Mouse (Mus musculus): Measurements from ENCODE around the gene Olfr1282. TPM values are rescaled to one million over a fixed set of nuclear protein-coding genes. Genes with fewer than 3 reads are reported as not detected.
"Not testable (repeated sequence)": the region's sequence is repeated elsewhere in the genome, so short reads cannot be mapped to it uniquely, and the experiment has no call there.

Olfr1282 gene
- total RNA-seq (2021): not detected
- long read RNA-seq: 0 reads

DNA sequence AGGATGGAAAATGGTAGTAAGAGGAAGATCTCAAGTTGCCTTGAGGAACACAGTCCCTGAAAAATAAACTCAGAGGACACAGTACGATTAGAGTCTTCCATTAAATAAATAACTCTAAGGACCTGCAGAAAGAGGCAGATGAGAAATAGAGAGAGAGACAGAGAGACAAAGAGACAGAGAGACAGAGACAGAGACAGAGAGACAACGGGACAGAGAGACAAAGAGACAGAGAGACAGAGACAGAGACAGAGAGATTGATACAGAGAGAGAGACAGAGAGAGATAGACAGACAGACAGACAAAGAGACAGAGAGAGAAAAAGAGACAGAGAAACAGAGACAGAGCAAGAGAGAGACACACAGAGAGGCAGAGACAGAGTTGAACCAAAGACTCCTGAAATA is at the start of gene Olfr1282:
Gene Olfr1282, minus strand, starts transcription at position 101 of the 400 bp plus-strand sequence.
- DNase-seq (ENCODE audit: low spot score in 2 of 2): no peak

DNA sequence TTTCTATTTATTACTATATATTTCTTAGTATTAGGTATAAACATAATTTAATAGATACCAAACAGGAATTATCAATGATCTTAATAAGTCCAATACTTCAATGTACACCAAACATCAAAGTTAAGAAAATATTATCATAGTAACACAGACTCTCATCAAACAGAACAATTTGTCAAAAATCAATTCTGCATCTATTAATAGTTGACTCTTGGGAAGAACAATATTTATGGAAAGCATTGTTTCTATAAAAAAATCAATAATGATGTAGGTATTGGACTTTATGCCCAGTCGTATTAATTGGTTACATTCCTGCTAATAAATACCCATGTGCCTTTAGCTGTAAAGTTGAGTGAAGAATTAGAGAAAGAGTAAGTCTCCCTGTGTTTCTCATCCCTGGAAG is 39.3 kb upstream of the Olfr1282 start, which contains the start of gene Olfr1284:
Gene Olfr1284, plus strand, starts transcription at position 301 of the 400 bp plus-strand sequence.
- DNase-seq (ENCODE audit: low spot score in 2 of 2): no peak

DNA sequence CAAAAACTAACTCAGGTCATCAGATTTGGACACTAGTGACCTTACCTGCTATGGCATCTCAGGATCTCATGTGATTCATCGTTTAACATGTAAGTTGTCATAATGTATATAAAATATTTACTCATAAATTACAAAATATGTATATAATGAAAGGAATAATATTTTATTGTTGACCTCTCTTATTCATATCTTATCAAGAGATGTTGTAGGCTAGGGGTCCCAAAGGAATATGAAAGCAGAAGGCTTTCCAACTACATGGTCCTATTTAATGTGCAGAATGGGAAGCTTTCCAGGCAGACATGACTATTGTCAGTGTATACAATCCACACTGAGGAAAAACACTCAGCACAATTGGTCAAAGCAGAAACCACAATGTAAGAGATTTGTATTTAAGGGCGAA is 30.6 kb upstream of the Olfr1282 start, which contains the start of gene Olfr1283:
Gene Olfr1283, plus strand, starts transcription at position 301 of the 400 bp plus-strand sequence.
- DNase-seq (ENCODE audit: low spot score in 2 of 2): no peak

DNA sequence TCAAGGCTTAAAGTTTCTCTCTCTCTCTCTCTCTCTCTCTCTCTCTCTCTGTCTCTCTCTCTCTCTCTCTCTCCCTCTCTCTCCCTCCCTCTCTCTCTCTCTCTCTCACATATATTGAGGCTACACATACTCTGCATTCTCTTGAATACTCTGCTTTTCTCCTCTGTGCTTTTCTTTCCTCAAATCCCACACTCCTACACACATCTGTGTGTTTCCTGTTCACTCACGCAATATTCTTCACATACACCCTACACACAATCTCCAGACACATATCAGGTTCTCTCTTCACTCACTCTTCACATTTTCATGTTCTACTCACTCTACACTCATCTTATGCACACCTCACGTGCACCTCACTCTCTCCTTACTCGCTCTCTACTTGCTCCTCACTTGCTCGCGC is 2.2 kb downstream of the Olfr1282 start:
- not testable (repeated sequence) for DNase-seq (ENCODE audit: low spot score in 2 of 2)

DNA sequence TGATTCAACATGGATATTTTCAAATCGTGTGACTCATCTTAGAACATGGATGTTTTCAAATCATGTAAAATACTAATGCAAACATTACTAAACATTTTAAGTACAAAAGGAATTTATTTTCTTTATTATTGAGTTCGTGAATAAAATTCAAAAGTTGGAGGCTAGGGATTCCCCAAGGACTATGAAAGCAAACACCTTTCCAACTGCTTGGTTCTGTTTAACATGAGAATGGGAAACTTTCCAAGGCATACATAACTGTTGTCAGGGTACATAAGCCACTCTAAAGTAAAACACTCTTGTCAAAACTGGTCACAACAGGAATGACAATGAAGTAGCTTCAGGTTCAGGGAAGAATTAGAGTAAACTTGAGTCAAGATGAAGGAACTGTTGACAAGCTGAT is 9.7 kb downstream of the Olfr1282 start, which contains the start of gene Olfr1281:
Gene Olfr1281, plus strand, starts transcription at position 301 of the 400 bp plus-strand sequence.
- DNase-seq (ENCODE audit: low spot score in 2 of 2): no peak

DNA sequence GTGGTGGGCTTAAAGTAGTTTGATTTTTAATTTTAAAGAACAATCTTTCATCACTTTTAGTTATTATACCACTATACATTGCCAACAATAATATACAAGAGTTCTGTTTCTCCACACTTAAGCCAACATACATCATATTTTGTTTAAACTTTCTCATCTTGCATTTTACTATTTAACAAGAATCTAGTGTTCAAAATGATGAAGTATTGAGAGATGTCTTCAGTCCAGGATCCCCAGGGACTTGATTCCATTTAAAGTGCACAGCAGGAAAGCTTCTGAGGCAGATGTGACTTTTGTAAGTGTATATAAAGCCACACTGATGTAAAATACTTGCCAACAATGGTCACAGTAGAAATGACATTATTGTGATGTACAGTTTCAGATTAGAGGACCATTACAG is 22.2 kb downstream of the Olfr1282 start, which contains the start of gene Olfr1280:
Gene Olfr1280, plus strand, starts transcription at position 301 of the 400 bp plus-strand sequence.
- DNase-seq (ENCODE audit: low spot score in 2 of 2): no peak

DNA sequence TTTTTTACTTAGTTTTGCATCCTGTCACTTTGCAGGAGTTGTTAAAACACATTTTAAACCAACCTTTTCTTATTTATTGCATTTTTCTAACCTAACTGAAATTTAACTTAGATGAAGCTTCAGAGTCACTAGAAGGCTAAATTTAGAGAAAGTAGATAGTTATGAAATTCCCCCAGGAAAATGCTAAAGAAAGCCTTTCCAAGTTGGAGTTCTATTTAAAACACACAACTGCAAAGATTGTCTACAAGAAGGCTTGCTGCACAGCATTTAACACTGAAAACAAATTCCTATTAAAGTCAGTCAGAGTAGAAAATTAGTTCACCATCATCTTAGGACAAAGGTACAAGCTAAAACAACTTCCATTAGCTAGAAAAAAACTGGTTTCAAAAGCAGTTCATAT is 35.5 kb downstream of the Olfr1282 start, which contains the start of gene Olfr1279:
Gene Olfr1279, plus strand, starts transcription at position 262 of the 400 bp plus-strand sequence.
- no peak for DNase-seq (ENCODE audit: low spot score in 2 of 2)

DNA sequence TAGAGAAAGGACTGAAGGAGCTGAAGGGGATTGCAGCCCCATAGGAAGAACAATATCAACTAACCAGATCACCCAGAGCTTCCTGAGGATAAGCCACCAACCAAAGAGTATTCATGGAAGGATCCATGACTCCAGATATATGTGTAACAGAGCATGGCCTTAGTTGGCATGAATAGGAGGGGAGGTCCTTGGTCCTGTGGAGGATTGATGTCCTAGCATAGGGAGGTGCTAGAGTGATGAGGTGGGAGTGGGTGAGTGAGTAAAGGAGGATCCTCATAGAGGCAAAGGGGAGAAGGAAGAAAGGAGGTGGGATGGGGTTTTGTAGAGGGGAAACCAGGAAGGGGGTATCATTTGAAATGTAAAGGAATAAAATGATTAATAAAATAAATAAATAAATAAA is 37.3 kb downstream of the Olfr1282 start:
- no peak for DNase-seq (ENCODE audit: low spot score in 2 of 2)

DNA sequence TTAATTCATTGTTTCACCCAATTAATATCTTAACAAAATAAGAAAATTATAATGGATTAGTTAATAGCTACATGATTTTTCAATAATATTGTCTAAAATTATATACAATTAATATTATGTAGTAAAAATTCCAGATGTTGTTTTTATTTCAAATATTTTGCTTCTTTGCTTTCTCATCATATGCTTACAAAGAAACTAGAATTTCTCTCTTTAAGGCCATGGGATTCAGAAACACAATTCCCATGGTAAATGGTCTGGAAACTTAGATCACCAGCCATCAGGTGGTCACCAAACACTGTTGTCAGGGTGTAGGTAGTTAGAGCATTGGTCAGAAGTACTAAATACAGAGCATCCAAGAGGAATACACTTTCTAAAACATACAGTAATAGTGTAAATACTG is 46.0 kb downstream of the Olfr1282 start, which contains the start of gene Olfr1278:
Gene Olfr1278, plus strand, starts transcription at position 301 of the 400 bp plus-strand sequence.
- DNase-seq (ENCODE audit: low spot score in 2 of 2): no peak

Other genes starting within 250 kb of the Olfr1282 start
- not detected for gene Gm13941, start 230.1 kb downstream of the Olfr1282 start, total RNA-seq (2021)
- gene Gm15130, start 183.1 kb downstream of the Olfr1282 start, total RNA-seq (2021): not detected
- not detected for gene 4930430A15Rik, start 106.5 kb downstream of the Olfr1282 start, total RNA-seq (2021)
- gene Olfr1275, start 100.8 kb downstream of the Olfr1282 start, total RNA-seq (2021): not detected
- not detected for gene Olfr1276, start 81.6 kb downstream of the Olfr1282 start, total RNA-seq (2021)
- gene Olfr1277, start 62.0 kb downstream of the Olfr1282 start, total RNA-seq (2021): not detected
- gene Olfr1278, start 45.9 kb downstream of the Olfr1282 start, total RNA-seq (2021): not detected
- not detected for gene Olfr1279, start 35.4 kb downstream of the Olfr1282 start, total RNA-seq (2021)
- not detected for gene Olfr1280, start 22.1 kb downstream of the Olfr1282 start, total RNA-seq (2021)
- not detected for gene Olfr1281, start 9.6 kb downstream of the Olfr1282 start, total RNA-seq (2021)
- gene Olfr1283, start 30.7 kb upstream of the Olfr1282 start, total RNA-seq (2021): not detected
- not detected for gene Olfr1284, start 39.4 kb upstream of the Olfr1282 start, total RNA-seq (2021)
- not detected for gene Olfr1286, start 87.0 kb upstream of the Olfr1282 start, total RNA-seq (2021)
- gene Olfr1287, start 113.1 kb upstream of the Olfr1282 start, total RNA-seq (2021): not detected
- gene Olfr1288, start 138.0 kb upstream of the Olfr1282 start, total RNA-seq (2021): not detected
- gene Olfr1289, start 144.7 kb upstream of the Olfr1282 start, total RNA-seq (2021): not detected
- not detected for gene Olfr1290, start 157.8 kb upstream of the Olfr1282 start, total RNA-seq (2021)
- gene Olfr1291-ps1, start 161.1 kb upstream of the Olfr1282 start, total RNA-seq (2021): not detected
- gene Olfr1293-ps, start 189.1 kb upstream of the Olfr1282 start, total RNA-seq (2021): not detected
- gene Olfr1294, start 204.2 kb upstream of the Olfr1282 start, total RNA-seq (2021): not detected
- not detected for gene Olfr1295, start 233.6 kb upstream of the Olfr1282 start, total RNA-seq (2021)

All from layer of hippocampus, adult 18-20 months (tissue).